Mouse (Mus musculus) liver, adult 2 months (tissue): ENCODE results near the gene Htr1d. TPM values are rescaled to one million over a fixed set of nuclear protein-coding genes. Genes with fewer than 3 reads are reported as not detected.

Source experiments
- DNase-seq: peaks from one replicate; pipeline ENCODE4 v3.0.0-alpha.2; 2011; ENCODE audit warnings: low read depth, low spot score; ENCODE audit errors: extremely low read depth
- H3K27ac ChIP-seq: fragments of 200-500 bp; replicated peaks from 2 replicates; pipeline ENCODE4 v1.5.1; 2012; ENCODE audit warnings: low read depth, mild to moderate bottlenecking, control low read depth, inconsistent platforms, low read length; ENCODE audit not compliant: insufficient read depth
- H3K27me3 ChIP-seq: fragments of 200-500 bp; 2 replicates; pipeline ENCODE4 v1.6.1; 2012; ENCODE audit warnings: mild to moderate bottlenecking, moderate library complexity, low read length, inconsistent platforms; ENCODE audit not compliant: control insufficient read depth, insufficient read depth
- H3K36me3 ChIP-seq: fragments of 200-500 bp; 2 replicates; pipeline ENCODE4 v1.6.1; 2012; ENCODE audit warnings: low read length, inconsistent platforms; ENCODE audit not compliant: control insufficient read depth, insufficient read depth
- H3K4me1 ChIP-seq: fragments of 200-500 bp; 2 replicates; pipeline ENCODE4 v1.6.1; 2011; ENCODE audit warnings: low read length; ENCODE audit not compliant: control insufficient read depth, insufficient read depth
- H3K4me3 ChIP-seq: fragments of 200-500 bp; 2 replicates; pipeline ENCODE4 v1.5.1; 2011; ENCODE audit warnings: low read depth, mild to moderate bottlenecking, control low read depth, low read length, moderate library complexity; ENCODE audit not compliant: insufficient read depth
- H3K79me2 ChIP-seq: fragments of 200-500 bp; 2 replicates; pipeline ENCODE4 v1.6.1; 2012; ENCODE audit warnings: inconsistent platforms, mild to moderate bottlenecking, low read length, moderate library complexity; ENCODE audit not compliant: control insufficient read depth, insufficient read depth
- H3K9ac ChIP-seq: fragments of 200-500 bp; 2 replicates; pipeline ENCODE4 v1.6.1; 2012; ENCODE audit warnings: low read depth, mild to moderate bottlenecking, control low read depth, inconsistent platforms, low read length
- CTCF ChIP-seq: fragments of 200-500 bp; IDR thresholded peaks from 2 replicates; pipeline ENCODE4 v1.5.1; 2011; ENCODE audit warnings: low read depth, low read length, control low read depth
- POLR2A ChIP-seq: fragments of 200-500 bp; IDR thresholded peaks from 2 replicates; pipeline ENCODE4 v1.6.1; 2011; ENCODE audit warnings: low read length, control low read depth; ENCODE audit not compliant: insufficient read depth; ENCODE audit errors: extremely low read depth
- WGBS: fragments of 180-500 bp; shearing (Covaris S2); methylation state at CpG from one replicate; pipeline ENCODE4 v1.1.7; 2018; 5-methylcytosine and 5-hydroxymethylcytosine counted together
- polyA plus RNA-seq: library from polyadenylated mRNA; depleted of rRNA; stranded (reverse); fragments of >200 nt; gene quantifications from 2 replicates; pipeline ENCODE4 v1.2.3, GENCODE M21; 2012; rRNA removed
- total RNA-seq: library from RNA; depleted of rRNA; stranded (reverse); fragments of >200 nt; gene quantifications from 2 replicates; pipeline ENCODE4 v1.2.3, GENCODE M21; 2014; rRNA removed

The Htr1d gene
- not detected in 2 replicates for total RNA-seq
- polyA plus RNA-seq, result 0.82 TPM in 1 of 2 replicates, not detected in the other

DNA sequence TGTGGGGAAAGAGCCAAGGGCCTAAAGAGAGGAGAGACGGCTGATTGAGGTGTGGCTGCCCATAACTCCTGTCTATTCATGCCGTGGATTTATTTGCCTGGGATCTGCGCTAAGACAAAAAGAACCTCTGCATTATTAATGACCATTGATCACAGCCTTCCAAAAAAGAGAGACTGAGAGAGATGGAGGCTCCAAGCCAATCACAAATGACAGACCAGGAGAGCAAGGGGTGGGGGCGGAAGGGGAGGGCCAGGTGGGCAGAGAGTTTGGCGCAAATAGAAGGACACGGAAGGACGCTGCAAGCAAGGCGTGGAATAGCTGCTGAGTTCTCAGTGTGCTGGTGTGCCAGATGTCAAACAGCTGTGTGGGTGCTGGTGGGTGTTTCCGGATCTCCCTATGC, at the start of gene Htr1d:
Gene Htr1d (plus strand): TSS at position 301 of the 400 bp plus-strand sequence.
- Histone ChIP-seq H3K27ac (no peak within 1 kb of the TSS), H3K27me3 (0 out of 2 replicates have a peak, but pooled peaks cover 3% of the 10 kb centered on the region), H3K4me3 (peak within 1 kb of the TSS; percentile 42; the same call in 1 of the 2 replicates), H3K4me1 (0 out of 2 replicates have a peak, but pooled peaks cover 3% of the 10 kb centered on the region), H3K36me3 (no peaks in the 10 kb centered on the region), H3K9ac (no peak within 1 kb of the TSS), H3K79me2 (no peaks in the 10 kb centered on the region)
- no peak for TF ChIP-seq CTCF
- no peak for TF ChIP-seq POLR2A
- DNase-seq, result no peak
- 77% methylated on average over 9 of the region's 9 CpGs for WGBS

DNA sequence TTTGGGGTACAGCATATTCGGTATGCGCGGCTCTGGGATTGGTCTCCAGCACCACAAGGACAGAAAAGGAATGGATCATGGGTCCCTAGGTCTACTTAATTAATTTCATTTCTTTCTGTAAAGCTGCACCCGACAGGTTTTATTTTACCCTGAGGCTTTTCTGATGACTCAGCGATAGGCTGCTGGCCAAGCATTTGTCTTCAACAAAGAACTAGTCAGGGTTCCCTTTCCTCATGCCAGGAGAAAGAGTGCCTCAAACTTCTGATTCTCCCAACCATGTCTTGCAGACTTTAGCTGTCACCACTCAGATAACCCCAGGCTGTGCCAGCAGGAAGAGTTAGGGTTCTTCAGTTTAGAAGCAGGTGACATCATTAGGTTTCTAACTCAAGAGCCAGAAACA, 46.3 kb upstream of the Htr1d start:
- TF ChIP-seq CTCF (no peak), POLR2A (no peak)
- H3K4me3 ChIP-seq, result no peak overlapping the region
- no peak overlapping the region for H3K9ac ChIP-seq
- H3K27me3 ChIP-seq, result no peaks in the 10 kb centered on the region
- no peaks in the 10 kb centered on the region for H3K36me3 ChIP-seq
- DNase-seq, result no peak
- no peaks in the 10 kb centered on the region for H3K79me2 ChIP-seq
- no peaks in the 10 kb centered on the region for H3K4me1 ChIP-seq
- WGBS, result 87% methylated on average over 5 of the region's 5 CpGs
- no peak overlapping the region for H3K27ac ChIP-seq

DNA sequence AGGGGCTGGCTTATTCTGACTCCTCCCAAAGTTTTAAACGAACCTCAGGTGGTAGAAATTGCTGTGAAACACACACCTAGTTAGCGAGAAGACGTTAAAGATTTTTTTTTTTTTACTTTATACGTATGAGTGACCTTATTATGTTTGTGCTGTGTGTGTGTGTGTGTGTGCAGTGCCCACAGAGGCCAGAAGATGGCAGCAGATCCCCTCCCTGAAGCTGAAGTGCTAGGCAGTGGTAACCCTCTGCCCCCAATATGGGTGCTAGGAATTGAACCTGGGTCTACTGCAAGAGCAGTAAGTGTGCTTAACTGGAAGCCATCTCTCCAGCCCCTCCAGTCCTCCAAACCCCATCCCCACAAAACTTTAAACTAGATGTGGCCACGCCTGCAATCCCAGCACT, 40.3 kb upstream of the Htr1d start:
- H3K36me3 ChIP-seq, result no peaks in the 10 kb centered on the region
- no peaks in the 10 kb centered on the region for H3K27me3 ChIP-seq
- WGBS, result 86% methylated on average over 5 of the region's 5 CpGs
- no peaks in the 10 kb centered on the region for H3K79me2 ChIP-seq
- TF ChIP-seq CTCF, result peak; percentile 63
- TF ChIP-seq POLR2A, result no peak
- H3K9ac ChIP-seq, result no peak overlapping the region
- no peak overlapping the region for H3K4me3 ChIP-seq
- H3K4me1 ChIP-seq, result no peaks in the 10 kb centered on the region
- DNase-seq, result no peak
- H3K27ac ChIP-seq, result no peak overlapping the region

DNA sequence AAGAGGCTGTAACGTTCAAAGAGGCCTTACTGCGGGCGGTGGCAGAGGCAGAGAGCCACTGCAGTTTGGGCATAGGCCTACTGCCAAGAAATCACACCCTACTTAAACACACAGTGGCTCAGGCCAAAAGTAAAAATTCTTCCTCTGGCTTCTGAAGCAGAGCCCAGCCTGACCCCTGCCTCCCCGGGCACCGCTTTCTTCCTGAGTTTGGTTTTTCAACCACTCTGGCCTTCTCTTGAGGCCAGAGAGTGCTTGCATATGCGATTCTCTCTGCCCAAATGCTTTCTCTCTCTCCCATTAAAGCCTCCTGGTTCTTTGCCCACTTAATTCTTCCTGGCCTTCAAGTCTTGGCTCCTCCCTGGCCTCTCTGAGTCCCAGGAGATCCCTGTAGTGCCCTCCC, 39.5 kb upstream of the Htr1d start:
- peak; percentile 49 for DNase-seq
- TF ChIP-seq CTCF, result no peak
- 46% methylated on average over 6 of the region's 6 CpGs for WGBS

DNA sequence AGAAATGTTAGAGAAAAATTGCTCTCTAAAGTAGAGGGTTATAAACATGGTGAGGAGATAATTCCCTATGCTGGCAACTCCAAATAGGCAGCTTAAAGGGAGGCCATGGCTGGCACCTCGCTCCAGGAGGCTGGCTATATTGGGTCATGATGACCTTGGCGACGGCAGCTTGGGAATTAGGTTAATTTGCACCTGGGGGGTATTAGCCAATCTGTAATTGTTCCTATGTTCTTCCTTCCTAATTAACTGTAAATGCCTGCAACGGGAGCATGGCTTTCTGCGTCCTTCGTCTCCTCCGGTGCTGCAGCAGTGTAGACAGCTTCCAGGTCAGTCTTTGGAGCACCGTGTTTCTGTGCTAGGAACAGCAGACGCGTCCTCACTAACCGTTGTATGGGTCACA, 36.1 kb upstream of the Htr1d start:
- 48% methylated on average over 11 of the region's 11 CpGs for WGBS
- Histone ChIP-seq H3K4me1 (peaks cover 3% of the 10 kb centered on the region; the same call in 1 of the 2 replicates), H3K79me2 (no peaks in the 10 kb centered on the region), H3K27me3 (no peaks in the 10 kb centered on the region), H3K9ac (no peak overlapping the region), H3K27ac (no peak overlapping the region), H3K36me3 (no peaks in the 10 kb centered on the region), H3K4me3 (no peak overlapping the region)
- TF ChIP-seq CTCF (no peak), POLR2A (no peak)
- no peak for DNase-seq

More for the DNA sequence above, 39.5 kb upstream of the Htr1d start:
- H3K79me2 ChIP-seq, result no peaks in the 10 kb centered on the region
- H3K4me1 ChIP-seq, result no peaks in the 10 kb centered on the region
- no peak overlapping the region for H3K4me3 ChIP-seq
- H3K36me3 ChIP-seq, result no peaks in the 10 kb centered on the region
- H3K27me3 ChIP-seq, result no peaks in the 10 kb centered on the region
- no peak overlapping the region for H3K27ac ChIP-seq
- H3K9ac ChIP-seq, result no peak overlapping the region

DNA sequence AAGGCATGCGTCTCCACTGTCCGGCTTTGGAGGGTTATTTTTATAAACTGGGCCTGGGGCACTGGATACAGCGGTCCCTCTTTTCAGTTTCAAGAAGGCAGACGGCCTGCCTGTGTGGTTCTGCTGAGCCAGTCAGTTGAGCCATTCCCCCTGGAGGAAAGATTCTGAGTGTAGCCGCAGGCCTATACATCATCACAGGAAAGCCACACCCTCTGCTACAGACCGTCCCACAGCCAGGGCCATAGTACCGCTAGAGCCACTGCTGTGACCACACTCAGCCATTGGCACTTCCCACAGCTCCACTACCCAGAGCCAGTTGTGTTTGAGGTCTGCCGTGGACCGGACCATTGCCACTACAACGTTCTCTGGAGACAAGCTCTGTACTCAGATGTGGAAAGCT, 21.5 kb upstream of the Htr1d start:
- DNase-seq, result no peak
- WGBS, result 82% methylated on average over 10 of the region's 10 CpGs
- TF ChIP-seq POLR2A (no peak), CTCF (no peak)
- Histone ChIP-seq H3K27me3 (no peaks in the 10 kb centered on the region), H3K9ac (no peak overlapping the region), H3K79me2 (no peaks in the 10 kb centered on the region), H3K27ac (no peak overlapping the region), H3K36me3 (no peaks in the 10 kb centered on the region), H3K4me3 (no peak overlapping the region), H3K4me1 (peaks cover 5% of the 10 kb centered on the region)
